Mouse (Mus musculus): ENCODE results near the gene Slc38a9. TPM values are rescaled to one million over a fixed set of nuclear protein-coding genes. Genes with fewer than 3 reads are reported as not detected.

Slc38a9 gene
- polyA plus RNA-seq, 1 experiment from 2014 or later, result 11.3 TPM

DNA sequence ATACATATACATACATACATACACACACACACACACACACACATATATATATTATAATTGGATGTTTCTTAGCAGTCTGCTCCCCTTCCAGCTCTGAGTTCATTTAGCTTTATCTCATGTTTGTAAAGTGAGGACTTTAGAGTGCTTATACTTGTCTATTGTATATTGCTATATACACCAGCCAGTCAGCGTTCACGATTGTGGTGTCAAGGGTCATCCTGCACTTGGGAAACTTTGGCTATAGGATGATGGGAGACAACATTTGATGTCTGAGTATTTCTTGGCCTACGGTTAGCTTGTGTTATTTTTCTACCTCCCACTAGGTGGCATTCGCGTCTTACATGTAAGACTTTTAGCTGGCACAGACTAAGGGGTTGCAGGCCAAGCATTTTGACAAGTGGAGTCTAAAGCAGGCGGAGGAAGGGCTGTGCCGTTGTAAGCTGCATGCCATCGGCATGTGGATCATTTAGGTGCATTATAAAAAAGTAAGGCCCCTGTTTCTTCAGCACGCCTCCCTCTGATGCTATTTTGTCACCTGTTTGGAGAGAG is 13.4 kb downstream of the Slc38a9 start:
- DNase-seq (ENCODE audit: low spot score) (peak; percentile 96), ATAC-seq (replicated peaks; ENCODE audit: low FRiP score, low read depth) (peak; percentile 71; the same call in 1 of the 2 replicates)
- H3K27ac ChIP-seq, result no peak overlapping the region
- H3K36me3 ChIP-seq (ENCODE audit: insufficient read depth, low read length), result peaks cover 4% of the 10 kb centered on the region; the same call in 1 of the 2 replicates
- H3K9ac ChIP-seq (ENCODE audit: low read depth, low read length), result no peak overlapping the region
- no peaks in the 10 kb centered on the region for H3K9me3 ChIP-seq (replicated peaks; ENCODE audit: low read length)
- WGBS, result 9% methylated on average over 9 of the region's 9 CpGs
- H3K27me3 ChIP-seq (ENCODE audit: insufficient read depth, low read length), result no peaks in the 10 kb centered on the region
- H3K4me3 ChIP-seq (replicated peaks; ENCODE audit: low read depth, low read length), result no peak overlapping the region
- no peaks in the 10 kb centered on the region for H3K4me1 ChIP-seq (replicated peaks; ENCODE audit: insufficient read depth, low read length)
- H3K4me2 ChIP-seq (ENCODE audit: low read length), result no peak overlapping the region
- peak; percentile 96 for TF ChIP-seq CTCF (IDR thresholded peaks at IDR 0.05; ENCODE audit: low read depth)

DNA sequence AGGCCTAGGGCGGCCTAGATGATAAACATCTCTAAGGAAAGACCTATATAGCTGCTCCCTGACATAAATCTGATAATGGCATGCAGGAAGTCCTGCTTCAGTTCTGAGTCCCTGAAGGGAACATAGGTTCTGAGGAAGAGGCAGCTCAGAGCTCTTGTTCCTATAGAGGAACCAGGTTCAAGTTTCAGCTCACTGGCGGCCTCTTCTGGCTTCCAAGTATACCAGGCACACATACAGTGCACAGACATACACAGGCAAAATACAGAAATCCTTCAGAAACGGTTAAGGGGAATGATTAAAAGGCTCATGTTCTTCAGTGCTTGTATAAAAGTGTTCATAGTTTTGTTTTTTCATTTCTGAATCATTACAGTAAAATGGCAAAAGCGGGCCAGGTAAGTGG is 17.6 kb downstream of the Slc38a9 start:
- no peak for ATAC-seq (replicated peaks; ENCODE audit: low FRiP score, low read depth)
- no peak overlapping the region for H3K27ac ChIP-seq
- no peak for DNase-seq (ENCODE audit: low spot score)

DNA sequence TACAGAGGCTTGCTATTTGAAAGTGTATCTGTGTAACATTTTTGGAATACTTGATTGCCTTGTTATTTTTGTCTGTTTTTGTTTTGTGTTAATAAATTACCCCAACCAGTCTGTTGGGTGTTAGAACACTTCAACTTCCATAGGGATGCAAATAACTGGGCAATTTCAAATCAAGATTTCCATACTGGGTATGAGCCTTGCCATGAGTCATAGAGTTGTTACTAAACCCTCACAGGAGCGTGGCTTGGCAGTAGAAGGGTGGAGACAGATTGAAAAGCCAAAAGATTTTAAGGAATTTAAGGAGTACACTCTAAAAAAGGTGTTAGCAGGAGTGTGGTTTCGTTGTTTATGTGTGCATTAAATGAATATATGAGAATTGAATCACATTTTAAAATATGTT is 22.8 kb downstream of the Slc38a9 start:
- 83% methylated on average over 2 of the region's 2 CpGs for WGBS
- Histone ChIP-seq H3K27me3 (ENCODE audit: insufficient read depth, low read length) (no peaks in the 10 kb centered on the region), H3K36me3 (ENCODE audit: insufficient read depth, low read length) (no peaks in the 10 kb centered on the region), H3K9me3 (replicated peaks; ENCODE audit: low read length) (no peaks in the 10 kb centered on the region), H3K4me2 (ENCODE audit: low read length) (no peak overlapping the region), H3K4me1 (replicated peaks; ENCODE audit: insufficient read depth, low read length) (no peaks in the 10 kb centered on the region), H3K4me3 (replicated peaks; ENCODE audit: low read depth, low read length) (no peak overlapping the region), H3K9ac (ENCODE audit: low read depth, low read length) (no peak overlapping the region), H3K27ac (no peak overlapping the region)
- TF ChIP-seq CTCF (IDR thresholded peaks at IDR 0.05; ENCODE audit: low read depth), result no peak
- no peak for ATAC-seq (replicated peaks; ENCODE audit: low FRiP score, low read depth)
- DNase-seq (ENCODE audit: low spot score), result no peak

More for the DNA sequence above, 17.6 kb downstream of the Slc38a9 start:
- Histone ChIP-seq H3K4me1 (replicated peaks; ENCODE audit: insufficient read depth, low read length) (no peaks in the 10 kb centered on the region), H3K9me3 (replicated peaks; ENCODE audit: low read length) (no peaks in the 10 kb centered on the region), H3K4me3 (replicated peaks; ENCODE audit: low read depth, low read length) (no peak overlapping the region), H3K27me3 (ENCODE audit: insufficient read depth, low read length) (no peaks in the 10 kb centered on the region), H3K36me3 (ENCODE audit: insufficient read depth, low read length) (no peaks in the 10 kb centered on the region), H3K4me2 (ENCODE audit: low read length) (no peak overlapping the region), H3K9ac (ENCODE audit: low read depth, low read length) (no peak overlapping the region)
- 92% methylated on average over 4 of the region's 4 CpGs for whole genome bisulfite sequencing
- peak; percentile 23; the same call in 1 of the 2 replicates for TF ChIP-seq CTCF (IDR thresholded peaks at IDR 0.05; ENCODE audit: low read depth)

DNA sequence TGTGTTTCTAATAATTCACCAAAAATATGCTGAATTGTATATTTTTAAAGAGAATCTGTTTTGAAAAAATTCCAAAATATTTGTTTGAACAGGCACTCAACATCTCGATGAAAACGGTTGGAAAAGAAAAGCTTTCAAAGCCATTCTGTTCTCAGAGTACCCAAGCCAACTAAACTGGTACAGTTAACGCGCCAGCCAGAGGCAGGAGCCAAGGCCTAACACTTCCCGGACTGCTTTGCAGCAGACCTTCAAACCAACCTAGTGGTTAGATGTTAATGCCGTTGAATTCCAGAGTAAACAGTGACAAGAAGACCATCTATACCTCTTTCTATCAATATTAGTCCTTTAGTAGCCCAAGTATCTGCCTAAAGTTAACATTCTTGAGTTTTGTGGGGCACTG is 23.4 kb downstream of the Slc38a9 start:
- no peaks in the 10 kb centered on the region for H3K4me1 ChIP-seq (replicated peaks; ENCODE audit: insufficient read depth, low read length)
- WGBS, result 89% methylated on average over 6 of the region's 6 CpGs
- ATAC-seq (replicated peaks; ENCODE audit: low FRiP score, low read depth), result no peak

DNA sequence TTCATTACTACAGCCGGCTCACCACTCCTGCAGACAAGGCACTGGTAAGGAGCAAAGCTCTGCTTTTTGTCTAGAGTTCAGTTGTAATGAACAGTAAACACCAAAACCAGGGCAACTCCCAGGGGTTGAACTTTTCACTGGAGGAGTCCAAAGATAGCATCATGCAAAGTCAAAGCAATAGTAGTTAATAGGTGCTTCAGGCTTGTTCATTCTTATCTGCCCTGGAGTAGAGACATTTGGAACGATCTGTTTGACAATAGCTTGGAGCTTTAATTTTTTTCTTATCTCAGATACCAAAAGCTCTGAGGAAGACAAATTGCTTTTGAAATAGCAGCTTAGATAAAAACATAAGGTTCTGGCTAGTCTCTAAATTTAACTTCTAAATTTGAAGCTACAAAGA is 25.6 kb downstream of the Slc38a9 start:
- Histone ChIP-seq H3K9ac (ENCODE audit: low read depth, low read length) (no peak overlapping the region), H3K9me3 (replicated peaks; ENCODE audit: low read length) (no peaks in the 10 kb centered on the region), H3K4me3 (replicated peaks; ENCODE audit: low read depth, low read length) (no peak overlapping the region), H3K27me3 (ENCODE audit: insufficient read depth, low read length) (no peaks in the 10 kb centered on the region), H3K4me2 (ENCODE audit: low read length) (no peak overlapping the region), H3K4me1 (replicated peaks; ENCODE audit: insufficient read depth, low read length) (no peaks in the 10 kb centered on the region), H3K36me3 (ENCODE audit: insufficient read depth, low read length) (no peaks in the 10 kb centered on the region), H3K27ac (no peak overlapping the region)
- ATAC-seq (replicated peaks; ENCODE audit: low FRiP score, low read depth) (no peak), DNase-seq (ENCODE audit: low spot score) (no peak)
- WGBS, result 74% methylated on average over 2 of the region's 2 CpGs
- no peak for TF ChIP-seq CTCF (IDR thresholded peaks at IDR 0.05; ENCODE audit: low read depth)

More for the DNA sequence above, 23.4 kb downstream of the Slc38a9 start:
- H3K9ac ChIP-seq (ENCODE audit: low read depth, low read length), result no peak overlapping the region
- no peak overlapping the region for H3K4me2 ChIP-seq (ENCODE audit: low read length)
- DNase-seq (ENCODE audit: low spot score), result no peak
- no peak overlapping the region for H3K27ac ChIP-seq
- no peaks in the 10 kb centered on the region for H3K9me3 ChIP-seq (replicated peaks; ENCODE audit: low read length)
- no peaks in the 10 kb centered on the region for H3K36me3 ChIP-seq (ENCODE audit: insufficient read depth, low read length)
- TF ChIP-seq CTCF (IDR thresholded peaks at IDR 0.05; ENCODE audit: low read depth), result no peak
- no peaks in the 10 kb centered on the region for H3K27me3 ChIP-seq (ENCODE audit: insufficient read depth, low read length)
- H3K4me3 ChIP-seq (replicated peaks; ENCODE audit: low read depth, low read length), result no peak overlapping the region

DNA sequence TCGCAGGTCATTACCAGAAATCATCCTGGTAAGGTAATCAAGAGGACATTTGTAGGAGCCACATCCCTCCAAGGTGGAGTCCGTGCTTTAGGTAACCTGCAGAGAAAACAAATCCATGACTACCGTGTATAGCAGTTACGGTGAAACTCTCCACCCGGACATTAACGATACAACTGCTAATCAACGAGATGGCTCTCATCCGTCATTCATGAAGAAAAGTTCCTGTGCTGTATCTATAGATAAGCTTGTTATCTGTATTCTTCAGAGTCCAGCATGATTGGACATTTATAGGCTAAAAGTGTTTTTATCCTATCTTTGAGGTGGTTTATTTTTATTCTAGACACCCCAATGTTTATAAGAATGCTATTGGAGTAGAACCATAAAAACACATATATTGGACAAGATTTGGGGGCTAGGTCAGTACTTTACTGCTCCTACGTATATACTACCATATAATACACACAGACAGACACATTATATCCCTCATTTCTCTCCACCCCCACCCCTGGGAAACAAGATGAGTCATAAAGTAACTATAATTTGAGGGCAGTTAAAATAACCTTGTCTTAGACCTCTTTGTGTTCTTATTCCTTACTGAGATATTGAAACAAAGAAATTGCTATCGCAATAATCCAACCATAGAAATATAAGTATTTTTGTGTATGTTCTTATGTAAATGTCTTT is 32.5 kb downstream of the Slc38a9 start:
- no peak overlapping the region for H3K4me2 ChIP-seq (ENCODE audit: low read length)
- no peak overlapping the region for H3K4me3 ChIP-seq (replicated peaks; ENCODE audit: low read depth, low read length)
- no peaks in the 10 kb centered on the region for H3K27me3 ChIP-seq (ENCODE audit: insufficient read depth, low read length)
- no peaks in the 10 kb centered on the region for H3K9me3 ChIP-seq (replicated peaks; ENCODE audit: low read length)
- no peak overlapping the region for H3K27ac ChIP-seq
- no peak overlapping the region for H3K9ac ChIP-seq (ENCODE audit: low read depth, low read length)
- 90% methylated on average over 10 of the region's 10 CpGs for WGBS
- no peak for TF ChIP-seq CTCF (IDR thresholded peaks at IDR 0.05; ENCODE audit: low read depth)
- no peaks in the 10 kb centered on the region for H3K4me1 ChIP-seq (replicated peaks; ENCODE audit: insufficient read depth, low read length)
- ATAC-seq (replicated peaks; ENCODE audit: low FRiP score, low read depth) (no peak), DNase-seq (ENCODE audit: low spot score) (no peak)
- H3K36me3 ChIP-seq (ENCODE audit: insufficient read depth, low read length), result no peaks in the 10 kb centered on the region

Data from kidney, postnatal 0 days (tissue).